In genomic region chr15:80044249-80044648, GRCm38 (mm10) we compare ENCODE assay signal across 3 mouse cellular contexts.
TF ChIP-seq lines count a peak whose summit lies in the region.

No protein-coding gene starts in this region.

TF ChIP-seq in CH12.LX, 34 proteins besides CTCF, POLR2A, EP300 and RAD21:
- TF ChIP-seq ETS1 (conservative IDR thresholded peaks at IDR 0.05; ENCODE audit: low read depth, low read length), result no peak
- no peak for TF ChIP-seq JUN (IDR thresholded peaks at IDR 0.05; ENCODE audit: insufficient read depth, low read depth, low read length)
- no peak for TF ChIP-seq MAZ (IDR thresholded peaks at IDR 0.05; ENCODE audit: low read depth, low read length)
- TF ChIP-seq HCFC1 (IDR thresholded peaks at IDR 0.05; ENCODE audit: low read depth, low read length), result no peak
- TF ChIP-seq ELF1 (IDR thresholded peaks at IDR 0.05; ENCODE audit: low read depth, low read length), result no peak
- 0 out of 2 replicates have a peak, but pooled peaks have one; percentile 54 for TF ChIP-seq MAFK (IDR thresholded peaks at IDR 0.05; ENCODE audit: insufficient replicate concordance, low read length)
- TF ChIP-seq POLR2AphosphoS2 (IDR thresholded peaks at IDR 0.05; ENCODE audit: low read depth, low read length), result no peak

TF ChIP-seq in ES-E14, 5 proteins besides CTCF, POLR2A, EP300 and RAD21:
- TF ChIP-seq ZNF384 (IDR thresholded peaks at IDR 0.05; ENCODE audit: low read depth, low read length) (no peak), CHD2 (IDR thresholded peaks at IDR 0.05; ENCODE audit: low read depth, low read length) (no peak), HCFC1 (IDR thresholded peaks at IDR 0.05; ENCODE audit: borderline replicate concordance, insufficient read depth, low read length) (no peak), MAFK (IDR thresholded peaks at IDR 0.05; ENCODE audit: insufficient read depth, low read depth, low read length) (peak; percentile 71)

TF ChIP-seq in MEL, 35 proteins besides CTCF, POLR2A, EP300 and RAD21:
- no peak for TF ChIP-seq E2F4 (IDR thresholded peaks at IDR 0.05; ENCODE audit: borderline replicate concordance, low read depth, low read length)
- TF ChIP-seq USF1 (IDR thresholded peaks at IDR 0.05; ENCODE audit: low read depth, low read length), result no peak
- 0 out of 2 replicates have a peak, but pooled peaks have one; percentile 9 for TF ChIP-seq MAFK (IDR thresholded peaks at IDR 0.05; ENCODE audit: borderline replicate concordance, low read depth, low read length)
TF ChIP-seq in MEL: peak in this region for 1.
